Mouse (Mus musculus): Measurements from ENCODE around the gene Nphs1. TPM values are rescaled to one million over a fixed set of nuclear protein-coding genes. Genes with fewer than 3 reads are reported as not detected.
A peak's percentile ranks its signal among the peaks of the same experiment; 100 is the strongest.

The Nphs1 gene
- polyA plus RNA-seq, 1 experiment = 30.9 TPM

DNA sequence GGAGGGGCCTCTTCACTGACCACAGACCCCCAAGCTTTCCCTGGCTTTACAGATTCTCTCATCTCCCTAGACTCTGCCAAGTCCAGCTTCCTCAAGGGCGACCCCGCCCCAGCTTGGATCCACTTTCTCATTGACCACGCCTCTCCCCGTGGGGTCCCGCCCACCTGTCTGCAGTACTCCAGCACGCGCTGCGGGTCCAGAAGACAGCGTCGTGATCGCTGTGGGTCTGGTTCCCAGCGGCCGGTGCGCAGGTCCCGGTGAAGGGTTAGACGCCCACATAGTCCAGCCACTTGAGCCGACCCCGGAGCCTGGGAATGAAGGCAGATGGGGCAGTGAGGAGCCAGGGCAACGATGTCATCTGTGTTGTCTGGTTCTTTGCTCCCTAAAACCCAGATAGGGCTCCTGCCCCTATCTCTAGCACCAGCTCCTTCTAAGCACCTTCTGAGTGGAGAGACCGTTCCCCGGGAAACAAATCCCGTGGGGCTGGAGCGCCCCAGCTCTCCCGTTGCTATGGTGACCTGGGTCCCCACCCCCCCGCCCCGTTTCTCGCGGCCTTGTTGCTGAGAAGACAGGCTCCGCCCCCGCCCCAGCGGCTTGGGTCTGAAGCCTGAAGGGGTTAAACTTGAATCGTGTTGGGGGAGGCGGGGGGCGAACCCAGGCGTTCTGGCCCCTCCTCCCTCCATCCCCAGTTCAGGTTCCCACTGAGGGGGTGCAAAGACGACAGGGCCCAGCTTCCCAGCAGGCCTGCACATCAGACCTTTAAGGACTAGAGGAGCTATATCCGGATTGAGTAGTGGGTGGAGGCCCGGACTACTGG, 13.8 kb upstream of the Nphs1 start:
- TF ChIP-seq EP300 (IDR thresholded peaks at IDR 0.05; ENCODE audit: insufficient read depth, low read depth, low read length) (no peak), CTCF (IDR thresholded peaks at IDR 0.05; ENCODE audit: low read depth, low read length) (no peak), POLR2A (IDR thresholded peaks at IDR 0.05; ENCODE audit: insufficient read depth, low read length) (no peak)
- peak overlapping the region; percentile 29 for H3K9ac ChIP-seq (ENCODE audit: low read depth, poor library complexity, severe bottlenecking)
- peaks cover 4% of the 10 kb centered on the region; the same call in 1 of the 2 replicates for H3K36me3 ChIP-seq (ENCODE audit: control insufficient read depth, insufficient read depth, low read length, poor library complexity, severe bottlenecking)
- H3K4me3 ChIP-seq (ENCODE audit: low read depth, low read length) = peak overlapping the region; percentile 57
- no peak overlapping the region for H3K27ac ChIP-seq (ENCODE audit: insufficient read depth, low read length)
- no peaks in the 10 kb centered on the region for H3K4me1 ChIP-seq (ENCODE audit: control insufficient read depth, insufficient read depth, low read length)
- no peaks in the 10 kb centered on the region for H3K27me3 ChIP-seq (ENCODE audit: control insufficient read depth, insufficient read depth, low read length, poor library complexity, severe bottlenecking)
- H3K9me3 ChIP-seq (replicated peaks; ENCODE audit: control insufficient read depth, insufficient read depth, low read length, poor library complexity, severe bottlenecking) = peaks cover 9% of the 10 kb centered on the region

DNA sequence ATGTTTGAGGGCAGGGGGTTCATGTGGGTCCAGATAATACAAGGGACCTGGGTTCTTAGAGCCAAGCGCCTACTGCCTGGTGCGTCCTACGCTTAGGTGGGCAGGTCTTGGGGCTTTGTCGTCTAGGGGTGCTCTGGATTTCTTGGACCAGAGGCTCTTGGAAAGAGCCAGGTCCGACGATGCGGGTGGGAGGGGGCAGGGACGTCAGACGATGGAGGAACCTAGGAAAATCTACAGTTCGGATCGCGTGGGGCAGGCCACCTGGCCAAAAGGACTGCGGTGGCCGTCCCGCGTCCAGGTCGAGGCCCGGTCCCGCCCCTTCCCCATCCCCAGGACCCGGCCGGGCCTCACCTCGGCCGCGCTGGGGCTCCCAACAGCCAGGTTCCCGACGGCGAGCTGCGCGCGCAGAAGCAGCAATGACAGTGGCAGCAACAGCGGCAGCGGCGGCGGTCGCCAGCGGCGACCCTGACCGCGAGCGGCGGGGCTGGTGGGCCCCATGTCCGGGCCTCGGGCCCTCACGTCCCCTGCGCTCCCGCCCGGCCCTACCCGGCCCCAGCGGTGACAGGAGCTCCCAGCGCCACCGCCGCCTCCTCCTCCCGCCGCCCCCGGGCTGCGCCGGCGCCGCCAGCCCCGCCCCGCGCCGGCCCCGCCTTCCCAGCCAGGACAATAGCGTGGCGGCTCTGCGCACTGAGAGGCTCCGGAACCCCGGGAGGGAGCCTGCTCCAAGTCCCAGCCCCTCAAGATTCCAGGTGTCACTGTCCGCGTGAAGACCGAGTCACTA, 13.0 kb upstream of the Nphs1 start, which contains the start of gene Aplp1:
Gene Aplp1 (minus strand): TSS at position 565 of the 781 bp plus-strand sequence.
- no peaks in the 10 kb centered on the region for H3K4me1 ChIP-seq (ENCODE audit: control insufficient read depth, insufficient read depth, low read length)
- peaks cover 9% of the 10 kb centered on the region for H3K9me3 ChIP-seq (replicated peaks; ENCODE audit: control insufficient read depth, insufficient read depth, low read length, poor library complexity, severe bottlenecking)
- H3K9ac ChIP-seq (ENCODE audit: low read depth, poor library complexity, severe bottlenecking) = peak within 1 kb of the TSS; percentile 29
- TF ChIP-seq CTCF (IDR thresholded peaks at IDR 0.05; ENCODE audit: low read depth, low read length) (no peak), EP300 (IDR thresholded peaks at IDR 0.05; ENCODE audit: insufficient read depth, low read depth, low read length) (0 out of 2 replicates have a peak, but pooled peaks have one; percentile 53), POLR2A (IDR thresholded peaks at IDR 0.05; ENCODE audit: insufficient read depth, low read length) (no peak)
- H3K4me3 ChIP-seq (ENCODE audit: low read depth, low read length) = peak within 1 kb of the TSS; percentile 58
- no peaks in the 10 kb centered on the region for H3K27me3 ChIP-seq (ENCODE audit: control insufficient read depth, insufficient read depth, low read length, poor library complexity, severe bottlenecking)
- H3K27ac ChIP-seq (ENCODE audit: insufficient read depth, low read length) = peak within 1 kb of the TSS; percentile 40
- H3K36me3 ChIP-seq (ENCODE audit: control insufficient read depth, insufficient read depth, low read length, poor library complexity, severe bottlenecking) = peaks cover 11% of the 10 kb centered on the region; the same call in 1 of the 2 replicates

DNA sequence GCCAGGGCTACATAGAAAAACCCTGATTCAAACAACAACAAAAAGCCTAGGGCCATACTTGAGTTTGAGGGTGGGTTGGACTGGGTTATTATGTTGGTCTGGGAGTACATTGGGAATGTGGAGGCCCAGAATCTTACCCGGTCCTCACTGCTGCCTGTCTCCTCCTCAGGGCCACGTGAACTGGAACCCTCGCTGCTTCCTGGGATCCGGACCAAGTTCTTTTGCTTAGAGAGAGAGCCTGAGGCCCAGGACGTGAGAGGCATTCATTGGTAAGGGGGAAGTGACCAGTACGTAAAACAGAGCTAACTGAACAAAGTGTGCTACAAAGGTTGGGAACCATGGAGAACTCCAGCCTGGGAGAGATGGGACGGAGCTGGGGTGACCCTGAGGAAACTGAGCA, 7.9 kb upstream of the Nphs1 start:
- TF ChIP-seq POLR2A (IDR thresholded peaks at IDR 0.05; ENCODE audit: insufficient read depth, low read length) = no peak
- no peak for TF ChIP-seq EP300 (IDR thresholded peaks at IDR 0.05; ENCODE audit: insufficient read depth, low read depth, low read length)
- no peak for TF ChIP-seq CTCF (IDR thresholded peaks at IDR 0.05; ENCODE audit: low read depth, low read length)
- no peak overlapping the region for H3K9ac ChIP-seq (ENCODE audit: low read depth, poor library complexity, severe bottlenecking)
- peaks cover 8% of the 10 kb centered on the region for H3K4me1 ChIP-seq (ENCODE audit: control insufficient read depth, insufficient read depth, low read length)
- H3K27me3 ChIP-seq (ENCODE audit: control insufficient read depth, insufficient read depth, low read length, poor library complexity, severe bottlenecking) = no peaks in the 10 kb centered on the region
- peaks cover 9% of the 10 kb centered on the region for H3K9me3 ChIP-seq (replicated peaks; ENCODE audit: control insufficient read depth, insufficient read depth, low read length, poor library complexity, severe bottlenecking)
- H3K4me3 ChIP-seq (ENCODE audit: low read depth, low read length) = no peak overlapping the region
- H3K36me3 ChIP-seq (ENCODE audit: control insufficient read depth, insufficient read depth, low read length, poor library complexity, severe bottlenecking) = peaks cover 19% of the 10 kb centered on the region
- no peak overlapping the region for H3K27ac ChIP-seq (ENCODE audit: insufficient read depth, low read length)

DNA sequence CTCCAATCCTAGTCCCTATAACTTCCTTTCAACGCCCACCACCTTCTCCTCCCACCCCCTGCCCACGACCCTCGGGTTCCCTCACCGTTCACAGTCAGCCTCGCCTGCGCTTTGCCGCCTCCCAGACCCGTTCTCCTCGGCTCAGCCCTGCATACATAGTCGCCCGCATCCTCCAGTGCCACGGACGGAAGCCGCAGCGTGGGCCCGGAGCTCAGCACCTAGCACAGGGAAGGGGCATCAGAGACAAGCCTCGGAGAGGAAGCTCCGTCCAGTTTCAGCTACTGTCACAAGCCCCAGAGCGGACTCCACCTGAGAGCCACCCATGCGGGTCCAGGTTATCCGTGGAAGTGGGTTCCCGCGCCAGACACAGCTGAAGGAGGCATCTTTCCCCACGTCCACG, 4.8 kb upstream of the Nphs1 start:
- Histone ChIP-seq H3K4me1 (ENCODE audit: control insufficient read depth, insufficient read depth, low read length) (peaks cover 10% of the 10 kb centered on the region), H3K4me3 (ENCODE audit: low read depth, low read length) (no peak overlapping the region), H3K27ac (ENCODE audit: insufficient read depth, low read length) (no peak overlapping the region)

DNA sequence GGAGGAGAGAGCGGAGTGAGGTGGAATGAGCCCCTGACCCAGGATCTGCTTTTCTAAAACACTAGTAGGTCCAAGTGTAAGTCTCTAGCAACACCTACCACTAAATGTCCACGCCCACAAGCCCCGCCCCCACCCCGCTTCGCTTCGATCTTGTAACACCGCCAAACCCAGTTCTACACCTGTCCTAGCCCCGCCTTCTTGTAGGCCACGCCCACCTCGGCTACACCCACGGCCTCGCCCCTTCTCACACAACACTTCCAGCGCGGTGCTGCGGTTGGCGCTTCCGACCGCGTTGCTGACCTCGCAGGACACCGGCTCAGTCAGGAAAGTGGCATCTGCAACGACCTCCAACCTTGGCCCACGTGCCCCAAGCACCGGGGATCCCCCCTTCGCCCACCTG, 4.3 kb upstream of the Nphs1 start:
- Histone ChIP-seq H3K36me3 (ENCODE audit: control insufficient read depth, insufficient read depth, low read length, poor library complexity, severe bottlenecking) (peaks cover 14% of the 10 kb centered on the region), H3K9me3 (replicated peaks; ENCODE audit: control insufficient read depth, insufficient read depth, low read length, poor library complexity, severe bottlenecking) (no peaks in the 10 kb centered on the region), H3K9ac (ENCODE audit: low read depth, poor library complexity, severe bottlenecking) (no peak overlapping the region), H3K4me1 (ENCODE audit: control insufficient read depth, insufficient read depth, low read length) (peaks cover 10% of the 10 kb centered on the region), H3K27me3 (ENCODE audit: control insufficient read depth, insufficient read depth, low read length, poor library complexity, severe bottlenecking) (no peaks in the 10 kb centered on the region), H3K27ac (ENCODE audit: insufficient read depth, low read length) (no peak overlapping the region), H3K4me3 (ENCODE audit: low read depth, low read length) (peak overlapping the region; percentile 13)
- TF ChIP-seq EP300 (IDR thresholded peaks at IDR 0.05; ENCODE audit: insufficient read depth, low read depth, low read length) (peak; percentile 49; the same call in 1 of the 2 replicates), CTCF (IDR thresholded peaks at IDR 0.05; ENCODE audit: low read depth, low read length) (no peak), POLR2A (IDR thresholded peaks at IDR 0.05; ENCODE audit: insufficient read depth, low read length) (peak; percentile 39)

More for the DNA sequence above, 4.8 kb upstream of the Nphs1 start:
- Histone ChIP-seq H3K27me3 (ENCODE audit: control insufficient read depth, insufficient read depth, low read length, poor library complexity, severe bottlenecking) (no peaks in the 10 kb centered on the region), H3K9me3 (replicated peaks; ENCODE audit: control insufficient read depth, insufficient read depth, low read length, poor library complexity, severe bottlenecking) (no peaks in the 10 kb centered on the region), H3K9ac (ENCODE audit: low read depth, poor library complexity, severe bottlenecking) (no peak overlapping the region), H3K36me3 (ENCODE audit: control insufficient read depth, insufficient read depth, low read length, poor library complexity, severe bottlenecking) (peaks cover 16% of the 10 kb centered on the region)
- TF ChIP-seq EP300 (IDR thresholded peaks at IDR 0.05; ENCODE audit: insufficient read depth, low read depth, low read length) (no peak), POLR2A (IDR thresholded peaks at IDR 0.05; ENCODE audit: insufficient read depth, low read length) (no peak), CTCF (IDR thresholded peaks at IDR 0.05; ENCODE audit: low read depth, low read length) (no peak)

All from ES-Bruce4 (cell line).